Mouse (Mus musculus) gastrocnemius, adult 2 months (tissue): Measurements from ENCODE around the gene Dctn3. TPM values are rescaled to one million over a fixed set of nuclear protein-coding genes. Genes with fewer than 3 reads are reported as not detected.

Source experiments
- DNase-seq: peaks from one replicate; pipeline ENCODE4 v3.0.0; 2022
- H3K27ac ChIP-seq: fragments of 200-600 bp; 2 replicates; pipeline ENCODE4 v1.8.1; 2022; ENCODE audit warnings: mild to moderate bottlenecking
- H3K4me3 ChIP-seq: fragments of 200-600 bp; 2 replicates; pipeline ENCODE4 v1.8.1; 2022; ENCODE audit warnings: mild to moderate bottlenecking, moderate library complexity
- CTCF ChIP-seq: fragments of 200-600 bp; IDR thresholded peaks from 2 replicates; pipeline ENCODE4 v1.8.1; 2022; ENCODE audit warnings: antibody characterized with exemption, mild to moderate bottlenecking, moderate library complexity
- intact Hi-C: fragments of 180-260 bp; cut with DNase I; formaldehyde crosslinking; loops from one replicate; pipeline ENCODE4 v1.15.1; 2025
- total RNA-seq, 2 experiments: library from RNA; stranded (reverse); gene quantifications; 2 replicates each; pipeline ENCODE4 v1.2.3; 2021

Gene Dctn3
- total RNA-seq, 2 experiments from 2014 or later, result 40.6 to 42.4 TPM

DNA sequence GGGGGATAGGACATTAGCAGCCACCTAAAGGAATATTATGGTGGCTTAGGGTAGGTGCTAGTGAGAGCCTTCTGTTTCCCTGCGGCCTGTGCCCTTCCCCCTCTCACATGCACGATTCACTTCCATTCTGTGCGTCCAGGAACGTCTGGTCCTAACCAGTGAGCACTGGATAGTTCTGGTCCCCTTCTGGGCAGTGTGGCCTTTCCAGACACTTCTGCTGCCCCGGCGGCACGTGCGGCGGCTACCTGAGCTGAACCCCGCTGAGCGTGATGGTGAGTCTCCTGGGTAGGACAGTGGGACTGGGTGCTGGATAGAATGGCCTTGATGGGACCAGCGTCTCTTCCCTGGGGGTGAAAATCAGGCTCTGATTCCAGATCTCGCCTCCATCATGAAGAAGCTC is 34.4 kb upstream of the Dctn3 start:
- H3K4me3 ChIP-seq, result no peak overlapping the region
- TF ChIP-seq CTCF, result no peak
- intact Hi-C loops, result loop anchor here (10.0 kb wide), 1 partner anchor 1197 kb away; no protein-coding TSS in a partner anchor
- H3K27ac ChIP-seq, result no peak overlapping the region
- DNase-seq, result no peak

- Histone ChIP-seq H3K27ac (peak overlapping the region; percentile 97), H3K4me3 (peak overlapping the region; percentile 92)
- DNase-seq, result no peak
- TF ChIP-seq CTCF, result no peak
- intact Hi-C loops, result loop anchor here (10.0 kb wide), 1 partner anchor 1198 kb away; no protein-coding TSS in a partner anchor
These were observed 33.5 kb upstream of the Dctn3 start for GRCm38 (mm10) chr4:41756440-41756839.

- TF ChIP-seq CTCF, result peak; percentile 88; the same call in 1 of the 2 replicates
- Histone ChIP-seq H3K4me3 (peak within 1 kb of the TSS; percentile 92), H3K27ac (peak within 1 kb of the TSS; percentile 97)
- peak; percentile 87 for DNase-seq
- intact Hi-C loops, result loop anchor here (10.0 kb wide), 1 partner anchor 1199 kb away; no protein-coding TSS in a partner anchor
These were observed 32.7 kb upstream of the Dctn3 start, which contains the start of gene Sigmar1 for GRCm38 (mm10) chr4:41755338-41756305. Sigmar1 (minus strand) TSS chr4:41756157.

GRCm38 (mm10) chr4:41754797-41755337 is 31.9 kb upstream of the Dctn3 start, which contains the start of gene Galt:
Galt (plus strand) TSS chr4:41755228.
- intact Hi-C loops, result loop anchor here (10.0 kb wide), 1 partner anchor 1200 kb away; no protein-coding TSS in a partner anchor
- no peak for TF ChIP-seq CTCF
- H3K27ac ChIP-seq, result peak within 1 kb of the TSS; percentile 97
- H3K4me3 ChIP-seq, result peak within 1 kb of the TSS; percentile 92
- no peak for DNase-seq

GRCm38 (mm10) chr4:41745021-41745420 is 22.1 kb upstream of the Dctn3 start:
- H3K4me3 ChIP-seq, result no peak overlapping the region

GRCm38 (mm10) chr4:41744131-41744530 is 21.2 kb upstream of the Dctn3 start:
- no peak overlapping the region for H3K27ac ChIP-seq
- intact Hi-C loops, result no loop called here
- DNase-seq, result no peak
- no peak overlapping the region for H3K4me3 ChIP-seq
- TF ChIP-seq CTCF, result no peak

More at GRCm38 (mm10) chr4:41745021-41745420, 22.1 kb upstream of the Dctn3 start:
- TF ChIP-seq CTCF, result no peak
- no peak overlapping the region for H3K27ac ChIP-seq
- DNase-seq, result no peak
- intact Hi-C loops, result no loop called here

DNA sequence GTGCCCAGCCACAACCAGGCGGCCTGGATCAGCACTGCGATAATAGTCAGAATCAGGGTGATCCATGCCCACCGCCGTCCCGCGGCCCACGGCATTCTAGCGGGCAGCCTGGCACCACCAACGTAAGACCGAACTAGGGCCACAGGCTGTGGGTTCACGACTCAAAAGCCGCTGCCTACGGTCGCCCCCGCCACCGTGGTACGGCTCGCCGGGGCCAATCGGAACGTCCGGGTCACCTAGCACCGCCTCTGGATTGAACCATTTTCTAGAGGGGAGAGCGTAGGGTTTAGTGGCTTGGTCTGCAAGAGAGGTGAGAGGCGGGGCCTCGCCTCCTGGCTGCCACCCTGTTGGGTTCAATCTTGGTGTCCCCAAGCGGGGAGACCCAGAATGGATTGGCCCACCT is 18.2 kb upstream of the Dctn3 start:
- H3K27ac ChIP-seq, result peak overlapping the region; percentile 93
- peak; percentile 94 for DNase-seq
- H3K4me3 ChIP-seq, result peak overlapping the region; percentile 93
- TF ChIP-seq CTCF, result peak; percentile 29; the same call in 1 of the 2 replicates
- intact Hi-C loops, result no loop called here

DNA sequence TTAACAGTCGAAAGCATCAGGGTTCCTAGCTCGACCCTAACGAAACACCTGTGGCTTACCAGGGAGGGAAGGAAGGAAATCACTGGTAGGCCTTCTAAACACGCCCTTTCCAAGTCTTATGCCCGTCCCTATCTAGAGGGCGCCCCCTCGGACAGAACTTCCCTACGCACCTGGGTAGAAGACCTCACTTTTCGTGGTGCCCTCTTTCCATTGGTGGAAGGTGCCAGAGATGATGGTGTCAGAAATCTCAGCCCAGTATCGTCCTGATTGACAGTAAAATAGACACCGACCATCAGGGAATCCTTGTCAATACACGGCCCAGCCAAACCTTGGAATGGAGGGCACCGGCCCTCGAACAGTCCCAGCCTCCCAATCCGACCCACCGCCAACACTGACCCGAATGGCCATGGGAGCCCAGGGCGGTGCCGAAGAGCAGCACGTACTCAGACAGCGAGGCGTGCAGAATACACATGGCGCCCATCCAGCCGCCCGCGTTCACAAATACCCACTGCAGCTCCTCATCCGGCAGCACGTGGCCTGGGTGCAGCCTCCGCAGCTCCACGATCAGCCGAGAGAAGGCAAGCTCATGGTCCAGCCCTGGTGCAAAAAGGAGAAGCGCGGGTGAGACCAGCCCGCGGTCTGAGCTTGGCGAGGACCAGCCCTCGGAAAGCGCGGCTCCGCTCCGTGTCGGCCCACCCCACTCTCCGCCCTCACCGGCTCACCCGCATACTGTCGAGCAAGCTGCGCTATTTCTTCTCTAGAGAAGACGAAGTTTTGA is 17.6 kb upstream of the Dctn3 start:
- peak; percentile 83 for DNase-seq
- H3K27ac ChIP-seq, result peak overlapping the region; percentile 93
- peak overlapping the region; percentile 93 for H3K4me3 ChIP-seq
- intact Hi-C loops, result no loop called here
- no peak for TF ChIP-seq CTCF

GRCm38 (mm10) chr4:41739260-41739659 is 16.3 kb upstream of the Dctn3 start:
- intact Hi-C loops, result no loop called here
- DNase-seq, result no peak
- peak overlapping the region; percentile 93; the same call in 1 of the 2 replicates for H3K4me3 ChIP-seq

GRCm38 (mm10) chr4:41738256-41738603 is 15.3 kb upstream of the Dctn3 start:
- no peak for DNase-seq
- intact Hi-C loops, result no loop called here
- Histone ChIP-seq H3K27ac (peak overlapping the region; percentile 28), H3K4me3 (no peak overlapping the region)
- no peak for TF ChIP-seq CTCF

More at GRCm38 (mm10) chr4:41739260-41739659, 16.3 kb upstream of the Dctn3 start:
- TF ChIP-seq CTCF, result no peak
- no peak overlapping the region for H3K27ac ChIP-seq

DNA sequence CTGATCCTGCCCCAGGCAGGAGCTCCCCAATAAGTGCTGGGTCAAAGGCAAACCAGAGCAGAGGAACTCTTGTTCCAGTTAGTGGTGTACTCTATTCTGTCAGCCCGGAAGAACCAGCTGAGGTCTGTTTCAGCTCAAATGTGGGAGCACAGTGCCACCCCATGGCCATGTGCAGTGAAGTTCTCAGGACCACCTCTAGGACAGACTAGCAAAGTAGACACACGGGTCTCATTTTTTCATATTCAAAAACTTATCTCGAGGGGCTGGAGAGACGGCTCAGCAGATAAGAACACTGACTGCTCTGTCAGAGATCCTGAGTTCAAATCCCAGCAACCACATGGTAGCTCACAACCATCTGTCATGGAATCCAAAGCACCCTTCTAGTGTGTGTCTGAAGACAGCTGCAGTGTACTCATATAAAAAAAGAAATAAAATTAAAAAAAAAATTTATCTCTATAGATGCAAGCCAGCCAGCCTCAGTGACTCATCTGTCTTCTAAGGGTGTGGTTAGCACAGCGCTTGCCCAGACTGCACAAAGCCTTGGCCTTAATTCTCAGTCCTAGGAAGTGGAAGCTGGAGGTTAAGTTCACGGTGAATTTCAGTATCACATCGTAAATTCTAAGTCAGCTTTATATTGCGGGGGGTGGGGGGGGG is 14.8 kb upstream of the Dctn3 start:
- Histone ChIP-seq H3K4me3 (no peak overlapping the region), H3K27ac (peak overlapping the region; percentile 65)
- peak; percentile 80 for DNase-seq
- intact Hi-C loops, result loop anchor here (1.0 kb wide), 1 partner anchor 23 kb away; no protein-coding TSS in a partner anchor
- peak; percentile 88 for TF ChIP-seq CTCF
